Mouse (Mus musculus) MEL (cell line): ENCODE results near the gene Sbf1. TPM values are rescaled to one million over a fixed set of nuclear protein-coding genes. Genes with fewer than 3 reads are reported as not detected.

Experiments
- DNase-seq: peaks from one replicate; pipeline ENCODE4 v3.0.0; 2011; ENCODE audit warnings: low read depth, low spot score
- H3K27ac ChIP-seq: 2 replicates; pipeline ENCODE4 v1.5.1; 2012; ENCODE audit warnings: low read depth, mild to moderate bottlenecking, control low read depth, low read length, moderate library complexity; ENCODE audit not compliant: control insufficient read depth
- H3K27me3 ChIP-seq, 2 experiments: fragments of 150-350 bp in 1 of 2; sonication (generic) in 1 of 2; 2 replicates each; pipeline ENCODE4 v1.6.1; 2012; ENCODE audit warnings: low read length in 2 of 2, mild to moderate bottlenecking in 2 of 2, improper control_type of control experiment in 1 of 2, moderate library complexity in 1 of 2; ENCODE audit not compliant: insufficient read depth in 2 of 2, control insufficient read depth in 1 of 2
- H3K36me3 ChIP-seq, 2 experiments: 2 replicates each; pipeline ENCODE4 v1.6.1; 2012 to 2014; ENCODE audit warnings: low read length in 2 of 2, improper control_type of control experiment in 1 of 2, inconsistent platforms in 1 of 2, mild to moderate bottlenecking in 1 of 2; ENCODE audit not compliant: insufficient read depth in 2 of 2, control insufficient read depth in 1 of 2
- H3K4me1 ChIP-seq, 2 experiments: fragments of 150-350 bp in 1 of 2; sonication (generic) in 1 of 2; 2 replicates each; pipeline ENCODE4 v1.6.1; 2012; ENCODE audit warnings: low read length in 2 of 2, improper control_type of control experiment in 1 of 2, mild to moderate bottlenecking in 1 of 2; ENCODE audit not compliant: insufficient read depth in 2 of 2, control insufficient read depth in 1 of 2
- H3K4me3 ChIP-seq, 2 experiments: fragments of 150-350 bp in 1 of 2; sonication (generic) in 1 of 2; 2 replicates each; pipeline ENCODE4 v1.5.1; 2012; ENCODE audit warnings: low read depth in 2 of 2, low read length in 2 of 2, mild to moderate bottlenecking in 2 of 2, moderate library complexity in 2 of 2, control low read depth in 1 of 2, improper control_type of control experiment in 1 of 2; ENCODE audit not compliant: control insufficient read depth in 1 of 2, insufficient read depth in 1 of 2
- H3K79me2 ChIP-seq: 2 replicates; pipeline ENCODE4 v1.6.1; 2012; ENCODE audit warnings: mild to moderate bottlenecking, low read length, moderate library complexity; ENCODE audit not compliant: control insufficient read depth, poor library complexity, insufficient read depth
- H3K9ac ChIP-seq: 2 replicates; pipeline ENCODE4 v1.6.1; 2012; ENCODE audit warnings: low read depth, mild to moderate bottlenecking, control low read depth, low read length, moderate library complexity; ENCODE audit not compliant: control insufficient read depth, poor library complexity, severe bottlenecking
- H3K9me3 ChIP-seq: fragments of 150-350 bp; sonication (generic); replicated peaks from 2 replicates; pipeline ENCODE4 v1.6.1; 2012; ENCODE audit warnings: mild to moderate bottlenecking, low read length, improper control_type of control experiment, moderate library complexity; ENCODE audit not compliant: insufficient read depth
- CTCF ChIP-seq, 3 experiments: IDR thresholded peaks in 2 of 3; conservative IDR thresholded peaks in 1 of 3; 2 replicates each; pipeline ENCODE4 v1.5.1; 2011 to 2012; ENCODE audit warnings: low read length in 3 of 3, low read depth in 2 of 3, mild to moderate bottlenecking in 2 of 3, improper control_type of control experiment in 1 of 3, inconsistent platforms in 1 of 3, mixed read lengths in 1 of 3, moderate library complexity in 1 of 3; ENCODE audit not compliant: control insufficient read depth in 1 of 3, insufficient read depth in 1 of 3, poor library complexity in 1 of 3, severe bottlenecking in 1 of 3
- EP300 ChIP-seq, 2 experiments: IDR thresholded peaks; 2 replicates each; pipeline ENCODE4 v1.6.1; 2011; ENCODE audit warnings: improper control_type of control experiment in 2 of 2, low read length in 2 of 2, low read depth in 1 of 2, mild to moderate bottlenecking in 1 of 2
- GATA1 ChIP-seq: IDR thresholded peaks from 2 replicates; pipeline ENCODE4 v1.6.1; 2011; ENCODE audit warnings: low read depth, low read length, improper control_type of control experiment
- MYB ChIP-seq: IDR thresholded peaks from 2 replicates; pipeline ENCODE4 v1.6.1; 2011; ENCODE audit warnings: mild to moderate bottlenecking, low read depth, low read length, improper control_type of control experiment
- POLR2A ChIP-seq, 2 experiments: IDR thresholded peaks; 2 replicates each; pipeline ENCODE4 v1.6.1; 2011 to 2012; ENCODE audit warnings: low read length in 2 of 2, mild to moderate bottlenecking in 2 of 2, control low read depth in 1 of 2, improper control_type of control experiment in 1 of 2, low read depth in 1 of 2, moderate library complexity in 1 of 2; ENCODE audit not compliant: control insufficient read depth in 1 of 2, insufficient read depth in 1 of 2, poor library complexity in 1 of 2
- RAD21 ChIP-seq: IDR thresholded peaks from 2 replicates; pipeline ENCODE4 v1.6.1; 2011; ENCODE audit warnings: mild to moderate bottlenecking, low read depth, low read length, improper control_type of control experiment
- SMC3 ChIP-seq: IDR thresholded peaks from 2 replicates; pipeline ENCODE4 v1.6.1; 2011; ENCODE audit warnings: low read depth, low read length, improper control_type of control experiment
- TBP ChIP-seq: IDR thresholded peaks from 2 replicates; pipeline ENCODE4 v1.8.0; 2011; ENCODE audit warnings: low read depth, low read length, improper control_type of control experiment
- ZMIZ1 ChIP-seq: IDR thresholded peaks from 2 replicates; pipeline ENCODE4 v1.6.1; 2012; ENCODE audit warnings: low read depth, mild to moderate bottlenecking, inconsistent platforms, low read length, improper control_type of control experiment, moderate library complexity
- polyA plus RNA-seq, 2 experiments: library from polyadenylated mRNA; stranded (reverse) in 1 of 2; unstranded in 1 of 2; fragments of >175 nt in 1 of 2; fragments of >200 nt in 1 of 2; gene quantifications; 2 replicates each; pipeline versions ENCODE4 v1.2.1 to v1.2.4; 2012; ENCODE audit warnings: low replicate concordance in 2 of 2, low read depth in 1 of 2; ENCODE audit not compliant: insufficient read length in 2 of 2, insufficient read depth in 1 of 2, missing spikeins in 1 of 2
- total RNA-seq: library from RNA; depleted of rRNA; stranded (reverse); fragments of 300-350 nt; gene quantifications from 2 replicates; pipeline ENCODE4 v1.2.3, GENCODE M21; 2012; rRNA removed

The Sbf1 gene
- total and polyA plus RNA-seq, 3 experiments = 80.4 to 147 TPM; not detected in 1

GRCm38 (mm10) chr15:89241025-89241424, 74.1 kb downstream of the Sbf1 start:
- H3K27me3 ChIP-seq = no peaks in the 10 kb centered on the region
- peak; percentile 19 for TF ChIP-seq RAD21
- no peak for TF ChIP-seq ZMIZ1
- TF ChIP-seq CTCF (IDR thresholded peaks at IDR 0.05 in 2 of 3, conservative IDR thresholded peaks at IDR 0.05 in 1 of 3; ENCODE audit: control insufficient read depth in 1 of 3, insufficient read depth in 1 of 3, low read depth in 2 of 3, low read length in 3 of 3, poor library complexity in 1 of 3, severe bottlenecking in 1 of 3) = peak in 2 of 3 experiments; percentile 12 to 41; a peak in 3 of 6 replicates
- TF ChIP-seq MYB = no peak
- TF ChIP-seq SMC3 = peak; percentile 26; the same call in 1 of the 2 replicates
- no peaks in the 10 kb centered on the region for H3K79me2 ChIP-seq
- H3K4me1 ChIP-seq = peaks cover 12 to 14% of the 10 kb centered on the region in 2 experiments
- peak; percentile 32 for DNase-seq
- H3K36me3 ChIP-seq = peaks cover 4 to 12% of the 10 kb centered on the region in 2 experiments; a peak in 3 of 4 replicates
- H3K27ac ChIP-seq = no peak overlapping the region
- no peak overlapping the region for H3K4me3 ChIP-seq
- no peak overlapping the region for H3K9ac ChIP-seq
- H3K9me3 ChIP-seq = no peaks in the 10 kb centered on the region

- Histone ChIP-seq H3K27ac (peak overlapping the region; percentile 78), H3K4me3 (peak overlapping the region; percentile 39 to 45), H3K4me1 (peaks cover 12 to 14% of the 10 kb centered on the region in 2 experiments), H3K9me3 (no peaks in the 10 kb centered on the region), H3K36me3 (peaks cover 4 to 12% of the 10 kb centered on the region in 2 experiments; a peak in 3 of 4 replicates), H3K9ac (peak overlapping the region; percentile 70)
- DNase-seq = peak; percentile 83
- TF ChIP-seq EP300 (IDR thresholded peaks at IDR 0.05; ENCODE audit: low read depth in 1 of 2, low read length in 2 of 2) (0 out of 4 replicates have a peak, but pooled peaks of 1 of the 2 experiments have one; percentile 26), TBP (peak; percentile 49; the same call in 1 of the 2 replicates), GATA1 (no peak), POLR2A (IDR thresholded peaks at IDR 0.05; ENCODE audit: control insufficient read depth in 1 of 2, insufficient read depth in 1 of 2, low read depth in 1 of 2, low read length in 2 of 2, poor library complexity in 1 of 2) (peak in 1 of 2 experiments; percentile 32; a peak in 1 of 4 replicates), CTCF (IDR thresholded peaks at IDR 0.05 in 2 of 3, conservative IDR thresholded peaks at IDR 0.05 in 1 of 3; ENCODE audit: control insufficient read depth in 1 of 3, insufficient read depth in 1 of 3, low read depth in 2 of 3, low read length in 3 of 3, poor library complexity in 1 of 3, severe bottlenecking in 1 of 3) (peak in 2 of 3 experiments; percentile 14 to 21; a peak in 2 of 6 replicates)
- TF ChIP-seq, all 39 proteins: peak for 4
- no peaks in the 10 kb centered on the region for H3K79me2 ChIP-seq
- H3K27me3 ChIP-seq = no peaks in the 10 kb centered on the region
These were observed 75.2 kb downstream of the Sbf1 start for GRCm38 (mm10) chr15:89239751-89240392.

Other genes starting within 250 kb of the Sbf1 start
- 43.1 and 45.9 TPM in 2 replicates for gene Trabd, start 240.2 kb downstream of the Sbf1 start, total RNA-seq
- 10 to 100 TPM in 1 of 2 experiments, not detected in 1; 81.4 TPM for gene Trabd, start 240.2 kb downstream of the Sbf1 start, polyA plus RNA-seq
- 13.6 and 17.3 TPM in 2 replicates for gene Selenoo, start 226.2 kb downstream of the Sbf1 start, total RNA-seq
- gene Selenoo, start 226.2 kb downstream of the Sbf1 start, polyA plus RNA-seq = 10 to 100 TPM in 1 of 2 experiments, not detected in 1; 16.6 TPM
- gene Tubgcp6, start 192.2 kb downstream of the Sbf1 start, total RNA-seq = 14.4 and 17.5 TPM in 2 replicates
- 10 to 100 TPM in 1 of 2 experiments, not detected in 1; 25.3 TPM for gene Tubgcp6, start 192.2 kb downstream of the Sbf1 start, polyA plus RNA-seq
- gene Hdac10, start 186.6 kb downstream of the Sbf1 start, total RNA-seq = 17.9 and 23.3 TPM in 2 replicates
- 10 to 100 TPM in 1 of 2 experiments, not detected in 1; 26.6 TPM for gene Hdac10, start 186.6 kb downstream of the Sbf1 start, polyA plus RNA-seq
- gene Mapk12, start 174.6 kb downstream of the Sbf1 start, total RNA-seq = 0.10 TPM in 1 of 2 replicates, not detected in the other
- under 1 TPM in 1 of 2 experiments, not detected in 1; 0.18 TPM for gene Mapk12, start 174.6 kb downstream of the Sbf1 start, polyA plus RNA-seq
- gene Mapk11, start 165.7 kb downstream of the Sbf1 start, total RNA-seq = 0.04 and 0.16 TPM in 2 replicates
- under 1 TPM in 1 of 2 experiments, not detected in 1; 0.04 TPM for gene Mapk11, start 165.7 kb downstream of the Sbf1 start, polyA plus RNA-seq
- gene Plxnb2, start 134.5 kb downstream of the Sbf1 start, total RNA-seq = 0.10 and 0.19 TPM in 2 replicates
- under 1 TPM in 1 of 2 experiments, not detected in 1; 0.17 TPM for gene Plxnb2, start 134.5 kb downstream of the Sbf1 start, polyA plus RNA-seq
- gene Dennd6b, start 118.8 kb downstream of the Sbf1 start, total RNA-seq = 4.6 and 6.1 TPM in 2 replicates
- 10 to 100 TPM in 1 of 2 experiments, not detected in 1; 11.4 TPM for gene Dennd6b, start 118.8 kb downstream of the Sbf1 start, polyA plus RNA-seq
- gene Ppp6r2, start 103.8 kb downstream of the Sbf1 start, total RNA-seq = 13.5 and 15.5 TPM in 2 replicates
- gene Ppp6r2, start 103.8 kb downstream of the Sbf1 start, polyA plus RNA-seq = 10 to 100 TPM in 1 of 2 experiments, not detected in 1; 23.2 TPM
- gene Adm2, start 7.4 kb upstream of the Sbf1 start, total RNA-seq = 1.4 and 7.1 TPM in 2 replicates
- 10 to 100 TPM in 1 of 2 experiments, not detected in 1; 18.2 TPM for gene Adm2, start 7.4 kb upstream of the Sbf1 start, polyA plus RNA-seq
- gene Miox, start 19.1 kb upstream of the Sbf1 start, total RNA-seq = not detected in 2 replicates
- gene Miox, start 19.1 kb upstream of the Sbf1 start, polyA plus RNA-seq = not detected
- 14.5 and 14.7 TPM in 2 replicates for gene Lmf2, start 40.3 kb upstream of the Sbf1 start, total RNA-seq
- gene Lmf2, start 40.3 kb upstream of the Sbf1 start, polyA plus RNA-seq = 10 to 100 TPM in 1 of 2 experiments, not detected in 1; 52.0 TPM
- 126 and 137 TPM in 2 replicates for gene Ncaph2, start 40.4 kb upstream of the Sbf1 start, total RNA-seq
- gene Ncaph2, start 40.4 kb upstream of the Sbf1 start, polyA plus RNA-seq = 100 to 1,000 TPM; 160 to 165 TPM
- gene Sco2, start 58.5 kb upstream of the Sbf1 start, total RNA-seq = 50.2 and 58.9 TPM in 2 replicates
- 10 to 100 TPM in 1 of 2 experiments, not detected in 1; 34.6 TPM for gene Sco2, start 58.5 kb upstream of the Sbf1 start, polyA plus RNA-seq
- gene Tymp, start 61.7 kb upstream of the Sbf1 start, total RNA-seq = 0.92 and 1.5 TPM in 2 replicates
- 1 to 10 TPM in 1 of 2 experiments, not detected in 1; 2.0 TPM for gene Tymp, start 61.7 kb upstream of the Sbf1 start, polyA plus RNA-seq
- gene Odf3b, start 64.0 kb upstream of the Sbf1 start, total RNA-seq = not detected in 2 replicates
- not detected for gene Odf3b, start 64.0 kb upstream of the Sbf1 start, polyA plus RNA-seq
- not detected in 2 replicates for gene Klhdc7b, start 69.6 kb upstream of the Sbf1 start, total RNA-seq
- gene Klhdc7b, start 69.6 kb upstream of the Sbf1 start, polyA plus RNA-seq = under 1 TPM in 1 of 2 experiments, not detected in 1; 0.01 TPM
- 0.82 and 1.5 TPM in 2 replicates for gene Syce3, start 95.2 kb upstream of the Sbf1 start, total RNA-seq
- 1 to 10 TPM in 1 of 2 experiments, not detected in 1; 1.4 TPM for gene Syce3, start 95.2 kb upstream of the Sbf1 start, polyA plus RNA-seq
- gene Cpt1b, start 110.6 kb upstream of the Sbf1 start, total RNA-seq = 0.92 and 1.4 TPM in 2 replicates
- 1 to 10 TPM in 1 of 2 experiments, not detected in 1; 2.0 TPM for gene Cpt1b, start 110.6 kb upstream of the Sbf1 start, polyA plus RNA-seq
- gene C730034F03Rik, start 114.3 kb upstream of the Sbf1 start, total RNA-seq = 2.5 and 3.8 TPM in 2 replicates
- 1 to 10 TPM in 1 of 2 experiments, not detected in 1; 1.6 TPM for gene C730034F03Rik, start 114.3 kb upstream of the Sbf1 start, polyA plus RNA-seq
- not detected in 2 replicates for gene Gm44502, start 114.4 kb upstream of the Sbf1 start, total RNA-seq
- not detected for gene Gm44502, start 114.4 kb upstream of the Sbf1 start, polyA plus RNA-seq
- 19.3 and 19.5 TPM in 2 replicates for gene Chkb, start 114.6 kb upstream of the Sbf1 start, total RNA-seq
- gene Chkb, start 114.6 kb upstream of the Sbf1 start, polyA plus RNA-seq = 10 to 100 TPM in 1 of 2 experiments, not detected in 1; 51.3 TPM
- gene Mapk8ip2, start 138.6 kb upstream of the Sbf1 start, total RNA-seq = 0.04 TPM in 1 of 2 replicates, not detected in the other
- gene Mapk8ip2, start 138.6 kb upstream of the Sbf1 start, polyA plus RNA-seq = under 1 TPM in 1 of 2 experiments, not detected in 1; 0.01 TPM
- 8.4 and 9.1 TPM in 2 replicates for gene Arsa, start 162.1 kb upstream of the Sbf1 start, total RNA-seq
- 10 to 100 TPM in 1 of 2 experiments, not detected in 1; 28.1 TPM for gene Arsa, start 162.1 kb upstream of the Sbf1 start, polyA plus RNA-seq
- 7.8 and 14.2 TPM in 2 replicates for gene Shank3, start 184.3 kb upstream of the Sbf1 start, total RNA-seq
- gene Shank3, start 184.3 kb upstream of the Sbf1 start, polyA plus RNA-seq = 10 to 100 TPM in 1 of 2 experiments, not detected in 1; 20.3 TPM